Mouse (Mus musculus) bone marrow, adult 2 months (tissue): ENCODE measurements around the gene Rps6ka4. TPM values are rescaled to one million over a fixed set of nuclear protein-coding genes. Genes with fewer than 3 reads are reported as not detected.
A peak's percentile ranks its signal among the peaks of the same experiment; 100 is the strongest.

Experiments used
- H3K27ac ChIP-seq: fragments of 200-500 bp; 2 replicates; pipeline ENCODE4 v1.5.1; 2012; ENCODE audit warnings: low read depth, mild to moderate bottlenecking, control low read depth, inconsistent platforms, low read length; ENCODE audit not compliant: control insufficient read depth, poor library complexity, insufficient read depth
- H3K4me1 ChIP-seq: fragments of 200-500 bp; 2 replicates; pipeline ENCODE4 v1.6.1; 2011; ENCODE audit warnings: low read length; ENCODE audit not compliant: control insufficient read depth, insufficient read depth
- H3K4me3 ChIP-seq: fragments of 200-500 bp; replicated peaks from 2 replicates; pipeline ENCODE3; 2011; ENCODE audit warnings: mild to moderate bottlenecking, low read depth, low read length, control low read depth; ENCODE audit not compliant: control insufficient read depth
- CTCF ChIP-seq: fragments of 200-500 bp; IDR thresholded peaks from 2 replicates; pipeline ENCODE4 v1.5.1; 2011; ENCODE audit warnings: low read length, control low read depth; ENCODE audit not compliant: control insufficient read depth, insufficient read depth
- POLR2A ChIP-seq: fragments of 200-500 bp; IDR thresholded peaks from 2 replicates; pipeline ENCODE4 v1.6.1; 2011; ENCODE audit warnings: low read depth, mild to moderate bottlenecking, control low read depth, low read length, borderline replicate concordance; ENCODE audit not compliant: control insufficient read depth
- WGBS: fragments of 180-500 bp; shearing (Covaris S2); methylation state at CpG from one replicate; pipeline ENCODE4 v1.1.7; 2018; 5-methylcytosine and 5-hydroxymethylcytosine counted together
- polyA plus RNA-seq: library from polyadenylated mRNA; stranded (reverse); fragments of >200 nt; gene quantifications from 2 replicates; pipeline ENCODE4 v1.2.4, GENCODE M21; 2011; ENCODE audit warnings: low replicate concordance; ENCODE audit not compliant: missing spikeins, insufficient read depth, insufficient read length

Rps6ka4 gene
- polyA plus RNA-seq, 1 experiment, result 5.5 TPM

DNA sequence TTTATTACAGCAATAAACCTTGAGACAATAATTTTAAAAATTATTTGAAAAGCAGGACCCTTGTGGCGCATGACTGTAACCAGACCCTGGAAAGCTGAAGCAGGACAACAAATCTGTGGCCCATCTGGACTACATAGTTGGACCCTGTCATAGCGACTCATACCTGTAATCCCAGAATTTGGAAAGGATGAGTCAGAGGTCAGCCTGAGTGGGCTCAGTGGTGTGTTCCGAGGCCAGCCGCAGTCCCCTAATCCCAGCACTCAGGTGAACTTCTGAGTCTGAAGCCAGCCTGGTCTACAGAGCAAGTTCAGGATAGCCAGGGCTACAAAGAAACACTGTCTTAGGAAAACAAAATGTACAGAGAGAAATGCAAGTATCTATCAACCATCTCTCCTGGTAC is 21.0 kb upstream of the Rps6ka4 start:
- TF ChIP-seq POLR2A, result no peak
- TF ChIP-seq CTCF, result no peak
- peaks cover 1% of the 10 kb centered on the region; the same call in 1 of the 2 replicates for H3K4me1 ChIP-seq
- H3K27ac ChIP-seq, result peak overlapping the region; percentile 86; the same call in 1 of the 2 replicates
- whole genome bisulfite sequencing, result 90% methylated on average over 4 of the region's 4 CpGs
- H3K4me3 ChIP-seq, result no peak overlapping the region

DNA sequence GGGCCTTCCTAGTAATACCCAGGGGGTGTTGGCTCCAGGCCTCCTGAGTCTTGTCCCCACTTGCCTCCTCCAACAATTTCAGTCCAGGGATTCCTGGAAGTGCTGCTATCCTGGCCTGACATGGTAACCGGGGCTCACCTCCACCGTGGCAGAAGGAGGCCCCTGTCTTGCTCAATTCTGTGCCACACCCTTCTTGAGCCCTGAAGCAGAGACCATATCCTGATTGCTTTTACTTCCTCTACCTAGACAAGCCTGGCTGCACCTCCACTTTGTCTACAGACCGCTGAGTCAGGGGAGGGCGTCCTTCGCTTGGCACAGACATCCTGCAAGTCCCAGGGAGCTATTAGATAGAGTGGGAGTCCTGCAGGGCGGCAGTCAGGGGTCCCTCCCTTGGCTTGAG is 20.3 kb upstream of the Rps6ka4 start:
- Histone ChIP-seq H3K27ac (peak overlapping the region; percentile 86), H3K4me3 (peak overlapping the region; percentile 22), H3K4me1 (peaks cover 1% of the 10 kb centered on the region)
- 16% methylated on average over 6 of the region's 6 CpGs for WGBS
- TF ChIP-seq POLR2A (no peak), CTCF (no peak)

DNA sequence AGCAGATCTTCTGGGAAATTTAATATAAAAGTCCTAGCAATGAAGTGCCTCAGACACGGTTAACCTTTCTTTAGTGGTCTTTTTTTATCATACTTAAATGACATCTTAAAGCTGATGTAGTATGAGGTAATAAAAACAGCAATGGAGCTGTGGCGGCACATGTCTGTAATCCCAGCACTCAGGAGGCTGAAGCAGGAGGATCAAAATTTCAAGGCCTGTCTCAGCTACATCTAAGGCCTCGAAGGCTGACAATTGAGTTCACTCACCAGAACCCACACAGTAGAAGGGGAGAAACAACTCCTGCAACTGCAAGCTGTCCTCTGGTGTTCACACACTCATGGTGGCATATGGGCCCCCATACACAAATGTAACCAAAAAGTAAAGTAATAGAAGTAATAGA is 19.5 kb upstream of the Rps6ka4 start:
- Histone ChIP-seq H3K4me3 (no peak overlapping the region), H3K4me1 (peaks cover 1% of the 10 kb centered on the region), H3K27ac (peak overlapping the region; percentile 36; the same call in 1 of the 2 replicates)
- 77% methylated on average over 3 of the region's 3 CpGs for WGBS
- no peak for TF ChIP-seq CTCF
- TF ChIP-seq POLR2A, result no peak

DNA sequence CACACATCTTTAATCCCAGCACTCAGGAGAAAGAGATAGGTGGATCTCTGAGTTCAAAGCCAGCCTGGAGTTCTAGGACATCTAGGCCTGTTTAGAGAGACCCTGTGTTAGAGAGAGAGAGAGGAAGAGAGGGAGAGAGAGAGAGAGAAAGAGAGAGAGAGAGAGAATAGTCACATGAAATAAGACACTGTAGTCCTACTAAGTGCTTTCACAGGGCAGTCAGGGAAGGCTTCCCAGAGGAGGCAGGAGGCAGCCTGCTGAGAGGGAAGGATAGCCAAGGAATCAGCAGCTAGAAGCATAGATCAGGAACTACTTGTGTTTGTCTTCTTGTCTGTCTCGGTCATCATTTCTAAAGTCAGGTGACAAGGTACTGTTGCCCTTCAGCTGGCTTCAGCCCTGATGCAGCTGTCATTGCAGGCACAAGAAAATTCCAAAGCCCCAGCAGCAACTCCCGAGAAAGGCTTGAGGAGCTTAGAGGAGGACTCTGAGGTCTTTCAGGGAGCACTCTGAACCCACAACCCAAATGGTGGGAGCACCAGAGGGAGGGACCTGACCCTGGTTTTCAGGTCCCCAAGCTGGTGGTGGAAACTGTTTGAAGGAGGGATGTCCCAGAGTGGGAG is 18.7 kb upstream of the Rps6ka4 start:
- H3K4me3 ChIP-seq, result peak overlapping the region; percentile 53
- peaks cover 2% of the 10 kb centered on the region for H3K4me1 ChIP-seq
- peak overlapping the region; percentile 52 for H3K27ac ChIP-seq
- no peak for TF ChIP-seq POLR2A
- TF ChIP-seq CTCF, result no peak
- 74% methylated on average over 2 of the region's 2 CpGs for WGBS

DNA sequence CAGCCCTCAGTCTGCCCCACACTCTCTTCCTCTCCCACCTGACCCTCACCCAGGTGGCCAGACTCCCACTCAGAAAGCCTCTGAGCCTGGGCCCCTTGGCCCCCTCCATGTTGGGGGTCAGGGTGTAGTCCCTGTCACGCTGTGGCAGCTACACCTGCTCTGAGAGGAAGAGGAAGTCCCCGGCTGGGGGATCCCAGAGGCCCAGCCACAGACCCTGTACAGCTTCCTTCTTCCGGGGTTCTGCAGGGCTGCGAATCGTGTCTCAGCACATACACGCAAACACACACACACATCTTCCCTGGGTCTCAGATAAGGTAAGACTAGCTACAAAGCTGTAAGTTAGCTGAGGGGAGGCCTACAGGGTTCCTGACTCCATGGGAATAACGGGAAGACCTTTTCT is 17.6 kb upstream of the Rps6ka4 start, which contains the start of gene Ccdc88b:
Gene Ccdc88b, minus strand, starts transcription at position 181 of the 400 bp plus-strand sequence.
- 6% methylated on average over 7 of the region's 7 CpGs for WGBS
- H3K4me3 ChIP-seq, result peak within 1 kb of the TSS; percentile 66
- TF ChIP-seq CTCF, result no peak
- peak; percentile 48; the same call in 1 of the 2 replicates for TF ChIP-seq POLR2A
- peak within 1 kb of the TSS; percentile 67 for H3K27ac ChIP-seq
- H3K4me1 ChIP-seq, result peaks cover 3% of the 10 kb centered on the region

DNA sequence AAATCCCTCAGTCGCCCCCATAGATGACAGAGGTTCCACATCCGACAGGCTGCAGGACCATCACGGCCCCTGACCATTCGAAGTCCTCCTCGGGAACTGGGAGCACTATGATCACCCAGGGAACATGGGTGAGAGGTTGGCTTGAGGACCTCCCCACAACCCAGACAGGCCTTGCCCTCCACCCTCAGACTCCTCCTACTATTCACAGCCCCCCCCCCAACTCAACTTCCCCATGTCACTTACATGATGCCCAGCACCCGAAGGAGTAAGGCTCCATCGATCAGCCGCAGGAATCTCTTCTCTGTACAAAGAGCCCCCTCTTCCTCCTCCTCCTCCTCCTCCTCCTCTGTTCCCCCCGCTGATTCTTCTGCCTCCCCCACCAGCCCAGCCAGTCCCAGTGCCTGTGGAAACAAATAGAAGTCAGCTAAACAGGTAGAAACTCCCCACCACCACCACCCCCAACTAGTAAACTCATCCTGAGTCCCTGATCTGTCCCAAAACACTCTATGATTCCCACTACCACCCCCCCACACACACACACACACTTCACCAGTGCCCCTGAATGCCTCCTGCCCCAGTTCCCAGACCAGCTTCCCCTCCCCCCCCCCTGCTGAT is 17.1 kb upstream of the Rps6ka4 start:
- 17% methylated on average over 9 of the region's 9 CpGs for WGBS
- peak overlapping the region; percentile 66 for H3K4me3 ChIP-seq
- H3K4me1 ChIP-seq, result peaks cover 3% of the 10 kb centered on the region
- TF ChIP-seq CTCF (no peak), POLR2A (no peak)
- H3K27ac ChIP-seq, result peak overlapping the region; percentile 67

DNA sequence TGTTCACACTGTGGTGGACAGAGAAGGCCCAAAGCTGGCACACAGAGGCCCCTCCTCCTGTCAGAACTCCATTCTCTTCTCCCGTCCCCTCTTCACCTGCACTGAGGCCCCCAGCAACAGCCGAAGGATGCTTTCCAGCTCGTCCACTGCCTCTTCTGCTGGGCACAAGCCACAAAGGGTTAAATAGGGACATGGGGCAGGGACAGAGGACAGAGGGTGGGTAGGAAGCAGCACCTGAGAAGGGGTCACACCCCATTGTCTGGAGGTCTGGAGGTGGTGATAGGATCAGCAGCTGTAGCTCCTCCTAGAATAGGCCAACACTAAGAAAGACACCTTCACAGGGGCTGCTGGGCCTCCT is 16.5 kb upstream of the Rps6ka4 start:
- TF ChIP-seq CTCF (no peak), POLR2A (no peak)
- Histone ChIP-seq H3K4me3 (peak overlapping the region; percentile 66), H3K27ac (peak overlapping the region; percentile 67), H3K4me1 (peaks cover 3% of the 10 kb centered on the region)
- WGBS, result 57% methylated on average over 3 of the region's 3 CpGs

DNA sequence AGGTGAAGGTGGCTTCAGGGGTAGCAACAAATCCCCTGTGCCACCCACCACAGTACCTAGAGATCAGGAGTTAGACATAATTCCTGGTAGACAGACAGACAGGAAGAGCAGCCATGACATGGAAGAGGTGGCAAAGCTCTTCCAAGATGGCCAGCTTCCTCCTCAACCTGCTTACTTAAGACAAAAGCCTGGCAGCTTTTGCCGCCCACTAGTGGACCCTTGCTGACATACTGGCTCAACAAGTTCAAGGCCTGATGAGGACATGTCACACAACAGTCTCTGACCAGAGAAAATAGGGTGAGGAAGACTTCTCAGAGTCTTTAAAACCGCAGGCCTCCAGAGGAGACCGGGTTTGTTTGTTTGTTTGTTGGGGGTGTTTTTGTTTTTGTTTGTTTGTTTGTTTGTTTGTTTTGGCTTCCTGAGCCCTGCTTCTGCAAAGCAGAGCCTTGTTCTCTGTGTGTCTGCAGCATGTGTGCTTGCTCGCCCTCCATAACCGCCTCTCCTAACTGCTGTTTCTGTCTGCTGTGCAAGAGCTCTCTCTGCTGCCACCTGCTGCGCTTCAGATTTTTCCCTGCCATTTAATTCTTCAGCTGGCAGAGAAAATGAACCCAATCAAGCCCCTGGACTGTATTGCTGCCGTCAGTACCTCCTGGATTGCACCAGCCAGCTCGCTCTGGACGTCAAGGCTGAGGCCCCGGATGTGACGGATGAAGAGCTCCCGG is 16.0 kb upstream of the Rps6ka4 start:
- Histone ChIP-seq H3K4me3 (peak overlapping the region; percentile 66), H3K27ac (peak overlapping the region; percentile 67), H3K4me1 (peaks cover 4% of the 10 kb centered on the region)
- 39% methylated on average over 12 of the region's 12 CpGs for WGBS
- TF ChIP-seq CTCF (peak; percentile 57), POLR2A (no peak)
